Mouse (Mus musculus) midbrain, embryonic 10.5 days (tissue): ENCODE measurements around the gene Mad2l1bp. TPM values are rescaled to one million over a fixed set of nuclear protein-coding genes. Genes with fewer than 3 reads are reported as not detected.

ENCODE experiments used
- DNase-seq: peaks from one replicate; pipeline ENCODE4 v3.0.0-alpha.2; 2017; ENCODE audit warnings: low spot score
- H3K27ac ChIP-seq: fragments of 300-500 bp; sonication (generic); replicated peaks from 2 replicates; pipeline ENCODE4 v1.5.1; 2016; ENCODE audit warnings: mild to moderate bottlenecking
- H3K27me3 ChIP-seq: fragments of 300-500 bp; sonication (generic); 2 replicates; pipeline ENCODE4 v1.6.1; 2016; ENCODE audit warnings: low read depth, mild to moderate bottlenecking; ENCODE audit not compliant: poor library complexity, severe bottlenecking
- H3K36me3 ChIP-seq: fragments of 300-500 bp; sonication (generic); 2 replicates; pipeline ENCODE4 v1.6.1; 2016; ENCODE audit warnings: mild to moderate bottlenecking, moderate library complexity
- H3K4me1 ChIP-seq: fragments of 300-500 bp; sonication (generic); 2 replicates; pipeline ENCODE4 v1.6.1; 2016
- H3K4me3 ChIP-seq: fragments of 300-500 bp; sonication (generic); 2 replicates; pipeline ENCODE4 v1.5.1; 2016; ENCODE audit warnings: mild to moderate bottlenecking, moderate library complexity
- H3K9me3 ChIP-seq: fragments of 300-500 bp; sonication (generic); replicated peaks from 2 replicates; pipeline ENCODE4 v1.6.1; 2016; ENCODE audit warnings: mild to moderate bottlenecking
- whole genome bisulfite sequencing: fragments of 180-500 bp; shearing (Covaris S2); methylation state at CpG from one replicate; pipeline ENCODE4 v1.1.7; 2016; 5-methylcytosine and 5-hydroxymethylcytosine counted together
- polyA plus RNA-seq: library from polyadenylated mRNA; unstranded; fragments of >200 nt; fragmentation: Nextera tagmentation; extraction: Ambion mirVana; gene quantifications from 2 replicates; pipeline ENCODE4 v1.2.1, GENCODE M21; 2016

Gene Mad2l1bp
- polyA plus RNA-seq, 1 experiment from 2014 or later: 40.1 TPM

DNA sequence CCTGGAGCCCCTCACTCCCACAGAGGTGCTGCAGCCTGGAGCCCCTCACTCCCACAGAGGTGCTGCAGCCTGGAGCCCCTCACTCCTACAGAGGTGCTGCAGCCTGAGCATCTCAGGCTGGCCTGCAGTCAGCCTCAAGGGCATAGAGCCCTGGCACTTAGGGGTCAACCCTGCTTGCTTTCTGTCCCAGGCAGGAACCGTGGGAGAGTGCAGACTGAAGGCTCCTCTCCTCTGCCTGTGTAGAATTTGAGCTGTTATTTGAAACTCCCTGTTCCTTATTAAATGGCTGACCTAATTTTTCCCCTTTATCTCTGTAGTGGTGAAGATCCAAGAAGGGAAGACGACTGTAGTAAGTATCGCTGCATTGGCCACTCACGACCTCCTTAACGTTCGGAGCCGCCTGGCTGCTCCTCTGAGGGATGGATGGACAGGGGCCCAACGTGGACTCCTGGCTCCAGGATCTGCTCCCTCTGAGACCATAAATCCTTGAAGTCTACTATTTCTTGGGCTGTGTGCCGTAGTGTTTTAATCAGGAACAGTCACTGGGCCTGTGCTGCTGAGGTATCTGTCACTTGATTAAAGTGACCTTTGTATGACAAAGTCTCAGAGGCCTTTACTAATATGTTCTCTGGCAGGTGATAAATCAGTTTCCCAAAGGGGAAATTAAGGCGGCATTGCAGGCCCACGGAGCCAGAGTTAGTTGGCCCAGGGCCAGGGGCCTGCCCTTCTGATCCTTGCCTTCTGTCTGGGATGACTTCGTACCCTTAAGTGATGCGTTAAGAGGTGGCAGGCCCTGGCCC is 35.5 kb downstream of the Mad2l1bp start:
- H3K4me3 ChIP-seq: no peak overlapping the region
- no peak overlapping the region for H3K27ac ChIP-seq
- no peaks in the 10 kb centered on the region for H3K9me3 ChIP-seq
- 90% methylated on average over 13 of the region's 13 CpGs for WGBS
- DNase-seq: no peak
- H3K4me1 ChIP-seq: no peaks in the 10 kb centered on the region
- peaks cover 73% of the 10 kb centered on the region for H3K36me3 ChIP-seq
- no peaks in the 10 kb centered on the region for H3K27me3 ChIP-seq

GRCm38 (mm10) chr17:46116881-46117280 is 36.5 kb downstream of the Mad2l1bp start:
- Histone ChIP-seq H3K27me3 (no peaks in the 10 kb centered on the region), H3K4me1 (peaks cover 7% of the 10 kb centered on the region), H3K36me3 (peaks cover 64% of the 10 kb centered on the region), H3K27ac (no peak overlapping the region), H3K4me3 (no peak overlapping the region), H3K9me3 (no peaks in the 10 kb centered on the region)
- WGBS: 85% methylated on average over 3 of the region's 3 CpGs
- no peak for DNase-seq

- WGBS: 90% methylated on average over 11 of the region's 11 CpGs
- Histone ChIP-seq H3K27ac (no peak overlapping the region), H3K4me3 (no peak overlapping the region), H3K27me3 (no peaks in the 10 kb centered on the region), H3K9me3 (no peaks in the 10 kb centered on the region), H3K36me3 (peaks cover 61% of the 10 kb centered on the region), H3K4me1 (peaks cover 13% of the 10 kb centered on the region)
- no peak for DNase-seq
These were observed 37.2 kb downstream of the Mad2l1bp start for GRCm38 (mm10) chr17:46116138-46116537.

GRCm38 (mm10) chr17:46115489-46115888 is 37.9 kb downstream of the Mad2l1bp start:
- no peaks in the 10 kb centered on the region for H3K9me3 ChIP-seq
- no peak overlapping the region for H3K27ac ChIP-seq
- 86% methylated on average over 2 of the region's 2 CpGs for WGBS
- peaks cover 16% of the 10 kb centered on the region for H3K4me1 ChIP-seq
- no peak for DNase-seq
- H3K36me3 ChIP-seq: peaks cover 60% of the 10 kb centered on the region
- no peaks in the 10 kb centered on the region for H3K27me3 ChIP-seq
- no peak overlapping the region for H3K4me3 ChIP-seq

GRCm38 (mm10) chr17:46110402-46111289 is 42.7 kb downstream of the Mad2l1bp start, which contains the start of gene Mrps18a:
Mrps18a (plus strand) TSS chr17:46110986.
- Histone ChIP-seq H3K27me3 (peaks cover 7% of the 10 kb centered on the region; the same call in 1 of the 2 replicates), H3K4me3 (peak within 1 kb of the TSS; percentile 82), H3K36me3 (peaks cover 19% of the 10 kb centered on the region), H3K9me3 (no peaks in the 10 kb centered on the region), H3K4me1 (peaks cover 21% of the 10 kb centered on the region), H3K27ac (peak within 1 kb of the TSS; percentile 87)
- peak; percentile 85 for DNase-seq
- WGBS: 6% methylated on average over 38 of the region's 38 CpGs

- Histone ChIP-seq H3K4me3 (no peak overlapping the region), H3K4me1 (peaks cover 21% of the 10 kb centered on the region), H3K27ac (no peak overlapping the region), H3K27me3 (peaks cover 7% of the 10 kb centered on the region; the same call in 1 of the 2 replicates), H3K36me3 (no peaks in the 10 kb centered on the region), H3K9me3 (no peaks in the 10 kb centered on the region)
- 83% methylated on average over 4 of the region's 4 CpGs for WGBS
- no peak for DNase-seq
These were observed 45.1 kb downstream of the Mad2l1bp start for GRCm38 (mm10) chr17:46108286-46108685.

- peak overlapping the region; percentile 38; the same call in 1 of the 2 replicates for H3K27ac ChIP-seq
- no peak overlapping the region for H3K4me3 ChIP-seq
- H3K36me3 ChIP-seq: no peaks in the 10 kb centered on the region
- peaks cover 8% of the 10 kb centered on the region; the same call in 1 of the 2 replicates for H3K4me1 ChIP-seq
- DNase-seq: peak; percentile 41
- no peaks in the 10 kb centered on the region for H3K9me3 ChIP-seq
- H3K27me3 ChIP-seq: peaks cover 5% of the 10 kb centered on the region; the same call in 1 of the 2 replicates
- 68% methylated on average over 12 of the region's 12 CpGs for WGBS
These were observed 48.9 kb downstream of the Mad2l1bp start for GRCm38 (mm10) chr17:46104487-46104886.

- WGBS: 50% methylated on average over 8 of the region's 8 CpGs
These were observed 50.7 kb downstream of the Mad2l1bp start for GRCm38 (mm10) chr17:46102608-46103159.

DNA sequence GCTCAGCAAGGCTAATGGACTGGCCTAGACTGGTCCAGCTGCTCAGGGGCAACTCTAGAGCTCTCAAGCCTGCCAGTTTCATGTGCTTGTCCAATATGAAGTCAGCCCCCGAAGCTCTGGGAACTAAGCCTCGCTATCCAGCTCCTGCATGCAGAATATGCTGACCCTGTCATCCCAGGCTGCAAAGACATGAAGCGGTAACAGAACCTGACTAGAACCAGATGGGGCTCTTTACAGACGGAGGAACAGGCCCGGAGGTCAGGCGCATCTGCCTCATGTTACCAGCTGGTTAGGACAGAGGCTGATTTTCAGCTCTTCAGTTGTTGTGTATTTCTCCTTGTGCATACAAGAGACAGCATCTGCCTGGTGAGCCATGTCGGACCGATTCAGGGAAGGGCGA is 51.4 kb downstream of the Mad2l1bp start:
- Histone ChIP-seq H3K4me3 (no peak overlapping the region), H3K4me1 (peaks cover 8% of the 10 kb centered on the region; the same call in 1 of the 2 replicates), H3K9me3 (no peaks in the 10 kb centered on the region), H3K27me3 (no peaks in the 10 kb centered on the region), H3K36me3 (no peaks in the 10 kb centered on the region), H3K27ac (no peak overlapping the region)
- no peak for DNase-seq
- WGBS: 86% methylated on average over 9 of the region's 9 CpGs

More at GRCm38 (mm10) chr17:46102608-46103159, 50.7 kb downstream of the Mad2l1bp start:
- no peaks in the 10 kb centered on the region for H3K9me3 ChIP-seq
- H3K36me3 ChIP-seq: no peaks in the 10 kb centered on the region
- no peak overlapping the region for H3K4me3 ChIP-seq
- peaks cover 8% of the 10 kb centered on the region; the same call in 1 of the 2 replicates for H3K4me1 ChIP-seq
- peak overlapping the region; percentile 7; the same call in 1 of the 2 replicates for H3K27ac ChIP-seq
- DNase-seq: no peak
- no peaks in the 10 kb centered on the region for H3K27me3 ChIP-seq

DNA sequence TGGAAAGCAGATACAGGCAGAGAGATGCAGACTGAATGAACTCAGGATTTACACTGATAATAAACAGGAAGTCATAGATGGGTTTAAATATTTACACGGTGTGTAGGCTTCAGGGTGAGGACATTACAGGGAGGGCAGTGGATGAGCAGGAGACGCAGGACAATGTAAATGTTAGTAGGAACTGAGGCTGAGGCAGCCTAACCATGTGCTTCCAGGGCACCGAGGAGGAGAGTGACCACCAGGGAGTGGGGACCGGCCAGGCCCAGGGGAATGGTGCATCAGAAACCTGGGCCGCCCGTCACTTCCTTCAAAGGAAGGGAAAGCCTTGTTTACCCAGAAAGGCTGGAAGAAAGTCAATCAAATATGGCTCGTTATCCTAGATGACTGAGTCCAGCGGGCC is 54.8 kb downstream of the Mad2l1bp start:
- no peaks in the 10 kb centered on the region for H3K27me3 ChIP-seq
- H3K27ac ChIP-seq: no peak overlapping the region
- no peaks in the 10 kb centered on the region for H3K36me3 ChIP-seq
- 75% methylated on average over 8 of the region's 8 CpGs for WGBS
- H3K4me3 ChIP-seq: no peak overlapping the region
- H3K4me1 ChIP-seq: peaks cover 8% of the 10 kb centered on the region; the same call in 1 of the 2 replicates
- no peaks in the 10 kb centered on the region for H3K9me3 ChIP-seq
- DNase-seq: no peak
